Mouse (Mus musculus) neural tube, embryonic 11.5 days (tissue): ENCODE results near the gene Trcg1. TPM values are rescaled to one million over a fixed set of nuclear protein-coding genes. Genes with fewer than 3 reads are reported as not detected.
A peak's percentile ranks its signal among the peaks of the same experiment; 100 is the strongest.
"Not testable (repeated sequence)": the region's sequence is repeated elsewhere in the genome, so short reads cannot be mapped to it uniquely, and the experiment has no call there.

Source experiments
- ATAC-seq: fragments of 200-750 bp; cut with Nextera tagmentation; 2 replicates; pipeline ENCODE4 v1.8.0; 2017; ENCODE audit warnings: moderate number of reproducible peaks, mild to moderate bottlenecking, moderate TSS enrichment, moderate library complexity; ENCODE audit not compliant: insufficient read depth, low FRiP score, low TSS enrichment
- DNase-seq: peaks from one replicate; pipeline ENCODE4 v3.0.0-alpha.2; 2015; ENCODE audit warnings: low spot score
- H3K27ac ChIP-seq: fragments of 300-500 bp; sonication (generic); 2 replicates; pipeline ENCODE4 v1.5.1; 2014; ENCODE audit warnings: low read depth, mild to moderate bottlenecking, low read length
- H3K27me3 ChIP-seq: fragments of 300-500 bp; sonication (generic); 2 replicates; pipeline ENCODE4 v1.6.1; 2014; ENCODE audit warnings: mild to moderate bottlenecking, low read length, mixed read lengths; ENCODE audit not compliant: control insufficient read depth, insufficient read depth
- H3K36me3 ChIP-seq: fragments of 300-500 bp; sonication (generic); 2 replicates; pipeline ENCODE4 v1.6.1; 2014; ENCODE audit warnings: mild to moderate bottlenecking, low read length, moderate library complexity, mixed read lengths; ENCODE audit not compliant: control insufficient read depth, insufficient read depth
- H3K4me1 ChIP-seq: fragments of 300-500 bp; sonication (generic); 2 replicates; pipeline ENCODE4 v1.6.1; 2014; ENCODE audit warnings: low read length, mixed read lengths; ENCODE audit not compliant: control insufficient read depth, insufficient read depth
- H3K4me2 ChIP-seq: fragments of 300-500 bp; sonication (generic); 2 replicates; pipeline ENCODE4 v1.6.1; 2014; ENCODE audit warnings: low read depth, mild to moderate bottlenecking, moderate library complexity
- H3K4me3 ChIP-seq: fragments of 300-500 bp; sonication (generic); 2 replicates; pipeline ENCODE4 v1.5.1; 2014; ENCODE audit warnings: low read depth, low read length
- H3K9ac ChIP-seq: fragments of 300-500 bp; sonication (generic); 2 replicates; pipeline ENCODE4 v1.6.1; 2014; ENCODE audit warnings: mild to moderate bottlenecking, low read length
- H3K9me3 ChIP-seq: fragments of 300-500 bp; sonication (generic); 2 replicates; pipeline ENCODE4 v1.6.1; 2016; ENCODE audit warnings: low read length; ENCODE audit not compliant: control insufficient read depth
- WGBS: fragments of 180-500 bp; shearing (Covaris S2); extraction: QIAGEN DNeasy Blood & Tissue Kit; methylation state at CpG from one replicate; pipeline ENCODE4 v1.1.7; 2014; 5-methylcytosine and 5-hydroxymethylcytosine counted together
- polyA plus RNA-seq: library from polyadenylated mRNA; unstranded; fragments of >200 nt; fragmentation: Nextera tagmentation; extraction: Ambion mirVana; gene quantifications from 2 replicates; pipeline ENCODE4 v1.2.1, GENCODE M21; 2014

Gene Trcg1
- not detected in 2 replicates for polyA plus RNA-seq

DNA sequence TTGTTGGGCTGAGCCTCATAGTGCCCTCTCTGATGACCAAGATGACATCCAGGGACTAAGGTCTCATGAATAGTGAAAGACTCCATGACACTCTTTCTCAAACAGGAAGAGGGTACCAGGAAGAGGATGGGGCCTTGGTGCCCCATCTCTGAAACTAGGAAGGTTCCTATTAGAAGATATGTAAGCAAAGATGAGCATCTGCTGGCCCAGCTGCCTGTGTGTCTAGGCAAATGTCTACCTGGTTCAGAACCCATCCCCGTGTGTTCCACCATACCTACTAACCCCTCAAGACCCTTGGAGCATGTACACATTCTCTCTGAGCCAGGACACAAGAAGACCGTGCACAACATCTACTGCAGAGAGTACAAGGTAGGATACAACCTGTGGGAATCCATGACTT is at the start of gene Trcg1:
Trcg1 (plus strand) TSS at position 301 of the 400 bp plus-strand sequence.
- Histone ChIP-seq H3K4me1 (no peaks in the 10 kb centered on the region), H3K4me3 (no peak within 1 kb of the TSS), H3K4me2 (no peak within 1 kb of the TSS), H3K9me3 (no peaks in the 10 kb centered on the region), H3K27ac (no peak within 1 kb of the TSS), H3K9ac (no peak within 1 kb of the TSS), H3K36me3 (no peaks in the 10 kb centered on the region), H3K27me3 (no peaks in the 10 kb centered on the region)
- 76% methylated on average over 2 of the region's 2 CpGs for WGBS
- no peak for ATAC-seq
- DNase-seq = no peak

DNA sequence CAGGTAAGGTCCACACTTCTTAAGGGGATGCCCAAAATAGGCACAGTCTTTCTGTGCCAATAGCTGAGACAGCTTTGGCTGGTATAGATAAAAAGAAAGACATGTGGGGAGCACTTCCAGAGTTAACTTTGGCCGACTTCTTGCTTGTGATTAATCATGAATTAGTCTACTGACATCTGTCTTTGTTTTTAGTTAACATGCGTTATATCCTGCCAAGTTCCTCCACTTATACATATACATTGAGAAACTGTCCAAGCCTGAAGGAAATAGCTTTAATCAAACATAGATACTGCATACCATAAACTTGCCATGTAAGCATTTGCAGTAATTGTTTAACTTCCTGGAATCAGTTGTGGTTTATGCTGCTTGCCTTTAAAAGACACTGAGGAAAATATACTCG is 39.6 kb upstream of the Trcg1 start:
- Histone ChIP-seq H3K9me3 (no peaks in the 10 kb centered on the region), H3K27me3 (no peaks in the 10 kb centered on the region), H3K27ac (no peak overlapping the region), H3K4me2 (no peak overlapping the region), H3K36me3 (no peaks in the 10 kb centered on the region), H3K4me1 (no peaks in the 10 kb centered on the region), H3K9ac (no peak overlapping the region), H3K4me3 (no peak overlapping the region)
- DNase-seq (no peak), ATAC-seq (no peak)
- 83% methylated on average over 3 of the region's 3 CpGs for WGBS

DNA sequence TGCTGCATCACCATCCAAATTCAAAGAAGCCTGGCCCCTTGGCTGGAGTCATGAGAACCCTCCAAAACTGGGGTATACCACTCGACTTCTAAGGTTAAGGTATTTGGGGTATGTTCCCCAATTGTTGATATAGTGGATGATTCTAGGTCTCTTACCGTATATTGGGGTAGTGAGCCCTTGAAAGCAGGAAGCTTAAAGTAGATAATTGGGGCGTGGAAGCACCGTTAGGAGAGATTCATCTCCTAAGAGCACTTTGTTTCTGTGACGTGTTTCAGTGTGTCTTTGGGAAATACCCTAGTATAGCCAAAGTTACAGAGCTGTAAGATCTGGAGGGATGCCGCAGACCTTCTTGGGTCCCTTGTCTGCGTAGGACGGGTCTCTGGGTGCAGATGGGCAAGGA is 38.9 kb upstream of the Trcg1 start:
- ATAC-seq (no peak), DNase-seq (no peak)
- Histone ChIP-seq H3K9ac (no peak overlapping the region), H3K4me3 (no peak overlapping the region), H3K36me3 (no peaks in the 10 kb centered on the region), H3K27ac (no peak overlapping the region), H3K27me3 (no peaks in the 10 kb centered on the region), H3K9me3 (no peaks in the 10 kb centered on the region), H3K4me1 (no peaks in the 10 kb centered on the region), H3K4me2 (no peak overlapping the region)
- 73% methylated on average over 8 of the region's 8 CpGs for WGBS

DNA sequence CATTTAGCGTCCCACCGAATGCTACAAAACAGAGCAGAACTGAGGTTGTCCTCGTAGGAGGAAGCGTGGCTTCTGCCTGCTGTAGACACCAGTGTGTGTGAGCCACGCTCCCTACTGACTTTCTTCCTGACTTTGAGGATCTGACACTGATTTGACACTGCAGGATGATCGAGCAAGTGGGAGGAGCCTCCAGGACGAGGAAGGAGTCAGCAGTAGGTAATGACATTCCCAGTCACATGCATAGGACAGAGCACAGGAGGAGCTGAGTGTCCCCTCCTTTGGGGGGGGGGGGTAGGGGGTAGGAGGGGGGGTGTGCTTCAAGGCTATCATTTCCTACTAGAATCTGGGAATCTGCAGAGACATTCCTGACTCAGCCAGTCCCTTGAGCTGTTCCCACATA is 33.4 kb upstream of the Trcg1 start:
- Histone ChIP-seq H3K27me3 (no peaks in the 10 kb centered on the region), H3K36me3 (no peaks in the 10 kb centered on the region), H3K9ac (no peak overlapping the region), H3K27ac (no peak overlapping the region), H3K4me1 (no peaks in the 10 kb centered on the region), H3K4me3 (no peak overlapping the region), H3K9me3 (no peaks in the 10 kb centered on the region), H3K4me2 (no peak overlapping the region)
- DNase-seq (no peak), ATAC-seq (no peak)
- WGBS = 80% methylated on average over 7 of the region's 7 CpGs

DNA sequence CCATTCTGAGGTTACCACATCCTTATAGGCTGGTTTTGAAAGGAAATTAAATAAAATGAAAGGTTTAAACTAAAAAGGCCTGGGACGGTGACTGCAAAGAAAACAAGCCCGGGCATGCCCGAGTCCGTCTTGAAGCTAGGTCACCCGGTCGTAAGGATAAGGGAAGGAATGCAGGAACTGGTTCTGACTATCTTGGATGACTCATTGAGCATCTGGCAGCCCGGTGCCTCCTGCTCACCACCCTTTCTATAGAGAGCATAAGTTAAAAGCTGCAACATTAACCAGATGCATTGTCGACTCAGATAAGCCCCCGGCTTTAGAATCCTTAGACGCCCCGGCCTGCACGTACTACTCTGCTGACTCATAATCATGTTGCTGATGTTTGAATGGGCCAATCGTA is 32.8 kb upstream of the Trcg1 start:
- H3K4me2 ChIP-seq, H3K9me3 ChIP-seq, DNase-seq, H3K4me3 ChIP-seq, H3K36me3 ChIP-seq, H3K27ac ChIP-seq, H3K9ac ChIP-seq, ATAC-seq, H3K4me1 ChIP-seq, H3K27me3 ChIP-seq: not testable (repeated sequence)
- WGBS = 90% methylated on average over 13 of the region's 13 CpGs

DNA sequence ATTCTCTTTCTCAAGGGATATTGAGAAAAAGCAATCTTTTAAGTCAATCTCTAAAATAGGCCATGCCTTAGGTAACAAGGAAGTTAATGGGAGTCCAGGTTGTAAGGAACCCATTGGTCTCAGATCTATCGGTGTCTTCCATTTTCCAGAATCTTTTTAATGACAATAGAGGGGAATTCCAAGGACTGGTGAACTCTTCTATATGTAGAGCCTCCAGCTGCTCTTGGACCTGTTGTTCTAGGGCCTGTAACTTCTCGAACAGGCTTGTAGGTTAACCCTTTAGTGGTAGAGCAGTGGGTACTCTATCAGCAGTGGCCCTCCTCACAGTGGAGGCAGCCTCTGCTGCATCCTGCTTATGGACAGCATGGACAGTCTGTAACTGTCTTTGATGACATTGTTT is 29.5 kb upstream of the Trcg1 start:
- WGBS = 69% methylated on average over 2 of the region's 2 CpGs
- H3K9me3 ChIP-seq = no peaks in the 10 kb centered on the region
- H3K27ac ChIP-seq = no peak overlapping the region
- H3K4me1 ChIP-seq = no peaks in the 10 kb centered on the region
- no peaks in the 10 kb centered on the region for H3K27me3 ChIP-seq
- ATAC-seq (no peak), DNase-seq (no peak)
- H3K9ac ChIP-seq = no peak overlapping the region
- no peaks in the 10 kb centered on the region for H3K36me3 ChIP-seq
- no peak overlapping the region for H3K4me3 ChIP-seq
- no peak overlapping the region for H3K4me2 ChIP-seq

DNA sequence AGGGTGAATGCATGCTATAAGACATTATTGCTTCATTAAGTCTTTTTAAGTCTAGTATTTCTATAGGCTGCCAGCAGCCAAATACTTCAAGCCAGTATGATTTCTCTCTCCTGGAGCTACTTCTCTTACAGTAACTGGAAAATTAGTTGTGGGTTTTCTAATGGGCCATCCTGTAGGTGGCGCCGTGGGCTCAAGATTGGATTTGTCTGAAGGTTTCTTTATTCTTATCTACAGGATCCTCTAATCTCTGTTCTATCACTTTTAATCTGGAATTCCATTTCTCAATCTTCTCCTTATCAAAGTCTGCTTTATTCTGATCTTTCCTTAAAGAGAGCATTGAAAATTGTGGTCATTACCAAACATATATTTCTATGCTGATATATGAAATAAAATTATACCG is 27.0 kb upstream of the Trcg1 start:
- ATAC-seq (no peak), DNase-seq (peak; percentile 58)
- Histone ChIP-seq H3K4me1 (no peaks in the 10 kb centered on the region), H3K4me3 (no peak overlapping the region), H3K27ac (no peak overlapping the region), H3K4me2 (no peak overlapping the region), H3K36me3 (no peaks in the 10 kb centered on the region), H3K27me3 (no peaks in the 10 kb centered on the region), H3K9me3 (no peaks in the 10 kb centered on the region), H3K9ac (no peak overlapping the region)
- 35% methylated on average over 3 of the region's 3 CpGs for WGBS

DNA sequence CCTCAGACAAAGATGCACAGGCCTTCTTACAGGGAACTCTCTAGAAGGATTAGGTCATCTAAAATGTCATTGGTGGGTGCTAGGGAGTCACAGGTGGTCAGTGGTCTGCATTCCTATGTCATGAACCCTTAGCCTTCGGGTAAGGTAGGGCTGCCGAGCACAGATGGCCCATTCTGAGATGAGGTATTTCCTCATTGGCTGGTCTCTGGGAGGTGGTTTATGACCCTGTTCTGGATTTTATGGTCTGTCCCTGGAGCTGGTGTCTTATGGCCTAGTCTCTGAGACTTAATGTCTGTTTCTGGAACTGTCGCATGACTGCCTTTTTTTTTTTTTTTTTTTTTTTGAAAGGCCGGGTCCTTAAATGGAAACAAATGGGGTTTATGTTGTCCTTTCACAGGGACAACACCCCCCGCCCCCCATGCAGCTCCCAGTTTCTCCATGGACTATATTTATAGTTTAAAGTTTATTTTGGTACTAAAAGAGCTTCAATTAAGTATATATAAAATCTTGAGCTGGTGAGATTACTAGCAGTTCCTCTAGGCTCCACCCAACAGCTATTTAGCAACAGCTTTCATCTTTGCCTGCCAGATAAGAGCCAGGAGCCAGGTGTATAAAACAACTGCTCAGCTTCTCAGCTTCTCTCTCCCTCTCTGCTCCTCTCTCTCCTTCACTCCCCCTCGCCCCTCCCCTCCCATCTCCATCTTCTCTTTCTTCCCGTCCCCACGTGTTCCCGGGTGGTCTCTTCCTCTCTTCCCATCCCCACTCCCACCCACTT is 23.7 kb upstream of the Trcg1 start:
- Histone ChIP-seq H3K36me3 (no peaks in the 10 kb centered on the region), H3K4me3 (no peak overlapping the region), H3K9me3 (no peaks in the 10 kb centered on the region), H3K9ac (no peak overlapping the region), H3K4me2 (no peak overlapping the region), H3K27ac (no peak overlapping the region), H3K27me3 (no peaks in the 10 kb centered on the region), H3K4me1 (no peaks in the 10 kb centered on the region)
- 46% methylated on average over 9 of the region's 9 CpGs for WGBS
- ATAC-seq (no peak), DNase-seq (no peak)

DNA sequence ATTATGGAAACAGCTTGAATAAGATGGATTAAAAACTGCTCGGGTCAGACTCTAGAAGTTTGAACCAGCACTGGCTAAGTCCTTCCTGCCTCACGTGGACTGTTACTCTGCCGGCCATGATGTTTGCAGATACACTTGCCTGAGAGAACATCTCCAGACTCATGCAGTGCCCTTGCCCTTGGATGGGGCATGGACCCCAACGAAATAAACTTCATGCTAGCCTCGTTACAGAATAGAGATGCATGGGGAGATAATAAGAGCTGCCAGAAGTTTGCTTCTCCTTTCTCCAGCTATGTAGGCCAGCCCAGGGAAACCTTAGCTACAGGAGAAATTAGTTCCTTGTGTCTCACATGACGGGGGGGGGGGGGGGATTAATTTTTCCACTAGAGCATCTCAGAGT is 21.9 kb upstream of the Trcg1 start:
- Histone ChIP-seq H3K9ac (no peak overlapping the region), H3K27ac (no peak overlapping the region), H3K36me3 (no peaks in the 10 kb centered on the region), H3K9me3 (no peaks in the 10 kb centered on the region), H3K4me2 (no peak overlapping the region), H3K4me1 (no peaks in the 10 kb centered on the region), H3K27me3 (no peaks in the 10 kb centered on the region), H3K4me3 (no peak overlapping the region)
- DNase-seq (no peak), ATAC-seq (no peak)
- 81% methylated on average over 6 of the region's 6 CpGs for WGBS
